Mouse (Mus musculus): ENCODE results near the gene Vsig10.
A peak's percentile ranks its signal among the peaks of the same experiment; 100 is the strongest.

Gene Vsig10

DNA sequence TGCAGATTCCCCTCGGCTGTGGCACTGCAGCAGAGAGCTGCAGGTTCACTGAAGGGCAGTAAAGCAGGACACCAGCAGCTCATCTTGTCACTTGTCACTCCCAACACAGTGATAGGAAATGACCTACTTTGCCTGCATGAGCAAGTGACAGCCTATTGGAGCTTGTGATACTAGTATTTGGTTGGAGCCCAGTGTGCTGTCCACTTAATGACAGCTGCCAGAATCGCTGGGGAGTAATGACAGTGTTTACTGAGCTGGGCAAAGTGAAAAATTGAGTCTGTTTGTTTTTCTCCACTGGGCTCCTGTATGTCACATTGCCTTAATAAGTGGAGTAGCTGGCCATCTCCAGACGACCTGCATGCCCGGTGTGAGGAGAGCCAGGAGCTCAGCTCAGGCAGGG is 61.3 kb downstream of the Vsig10 start:
- DNase-seq (ENCODE audit: extremely low spot score, low spot score), result no peak

DNA sequence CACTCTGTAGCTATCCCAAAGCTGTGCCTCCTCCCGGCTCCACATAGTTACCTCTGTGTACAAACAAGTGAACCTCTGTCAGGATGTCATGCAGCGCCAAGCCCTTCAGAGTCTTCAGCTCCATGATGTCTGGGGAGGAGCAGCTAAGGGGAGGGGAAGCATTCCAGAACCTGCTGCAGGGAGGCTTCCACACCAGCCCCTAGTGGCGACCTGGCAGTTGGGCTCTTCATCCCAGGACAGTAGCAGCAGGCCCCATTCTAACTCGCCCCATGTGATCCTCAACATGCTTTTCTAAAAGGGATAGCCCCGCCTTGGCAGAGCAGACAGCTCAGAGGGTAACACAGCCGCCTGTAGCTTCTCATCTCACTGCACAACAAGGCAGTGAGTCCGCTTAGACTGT is 62.9 kb downstream of the Vsig10 start:
- DNase-seq (ENCODE audit: extremely low spot score, low spot score), result no peak

DNA sequence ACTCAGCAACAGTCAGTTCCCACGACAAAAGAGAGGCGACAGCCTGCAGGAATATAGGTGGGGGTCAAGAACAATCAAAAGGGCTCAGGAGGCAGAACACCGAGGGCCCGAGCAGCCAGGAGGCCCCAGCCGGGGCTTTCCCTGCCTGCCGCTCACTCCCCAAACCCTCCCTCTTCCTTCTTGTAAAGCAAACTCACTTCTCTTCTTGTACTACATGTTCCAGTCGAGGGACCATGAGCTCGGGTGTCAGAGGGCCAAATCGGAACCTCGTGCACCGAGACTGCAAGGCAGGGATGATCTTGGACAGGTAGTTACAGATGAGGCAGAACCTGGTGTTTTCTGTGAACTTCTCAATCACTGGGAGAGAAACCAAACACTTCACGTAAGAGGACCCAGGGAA is 64.3 kb downstream of the Vsig10 start:
- DNase-seq (ENCODE audit: extremely low spot score, low spot score), result no peak

DNA sequence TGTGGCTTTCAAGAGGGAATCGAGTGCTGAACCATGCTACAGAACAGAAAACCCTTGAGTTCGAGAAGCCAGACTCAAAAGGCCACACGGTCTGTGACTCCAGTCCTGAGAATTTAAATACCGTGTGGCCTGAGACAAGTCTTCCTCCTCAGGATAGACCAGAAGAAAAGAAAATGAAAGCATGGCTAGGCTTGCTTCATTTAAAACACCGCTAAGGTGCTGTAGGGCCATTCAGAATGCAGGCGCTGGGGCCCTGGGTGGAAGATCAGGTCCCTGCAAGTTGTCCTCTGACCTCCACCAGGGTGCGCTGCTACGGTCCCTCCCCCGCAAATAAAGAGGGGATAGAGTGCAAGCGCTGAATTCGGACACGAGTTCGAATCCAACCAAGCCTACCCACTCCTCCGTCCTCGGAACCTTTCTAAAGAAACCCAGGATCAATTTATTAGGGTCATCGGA is 69.4 kb downstream of the Vsig10 start:
- peak; percentile 72 for DNase-seq (ENCODE audit: extremely low spot score, low spot score)

DNA sequence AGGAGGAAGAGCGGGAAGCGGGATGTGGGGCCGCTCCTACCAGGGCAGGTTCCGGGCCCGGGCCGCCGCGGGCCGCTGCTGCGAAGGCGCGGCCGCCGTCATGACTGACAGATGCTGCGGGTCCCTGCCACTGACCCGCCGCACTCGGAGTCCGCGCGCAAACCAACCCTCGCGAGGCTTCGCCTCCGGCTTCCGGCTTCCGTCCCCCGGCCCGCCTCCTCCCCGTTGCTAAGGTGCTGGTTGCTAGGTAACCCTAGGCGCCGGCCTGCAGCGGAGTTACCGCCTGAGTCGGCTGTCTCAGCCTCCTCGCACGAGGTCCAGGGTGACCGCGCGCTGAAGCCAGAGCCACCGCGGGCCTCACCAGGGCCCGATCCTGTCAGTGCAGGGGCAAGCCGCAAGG is 70.0 kb downstream of the Vsig10 start, which contains the start of gene Rfc5:
TSS of gene Rfc5 (minus strand) at position 171 of the 400 bp plus-strand sequence.
- DNase-seq (ENCODE audit: extremely low spot score, low spot score), result peak; percentile 98

DNA sequence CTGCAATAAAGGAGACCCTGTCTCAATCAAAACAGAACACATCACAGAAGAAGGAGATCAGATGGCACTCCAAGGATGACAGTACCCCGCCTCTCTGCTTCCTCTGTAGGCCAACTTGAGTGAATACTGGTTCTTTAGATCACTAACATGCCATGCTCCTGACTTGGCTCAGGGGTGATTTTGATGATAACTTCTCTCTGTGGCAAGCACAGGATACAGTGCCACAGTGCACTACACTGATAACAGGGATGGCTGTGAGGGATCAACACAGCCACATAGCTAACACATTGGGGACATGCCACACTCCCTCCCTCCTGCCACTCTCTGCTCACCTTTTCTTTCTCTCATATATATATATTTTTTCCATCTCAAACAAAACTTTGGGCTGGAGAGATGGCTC is 72.0 kb downstream of the Vsig10 start:
- no peak for DNase-seq (ENCODE audit: extremely low spot score, low spot score)

DNA sequence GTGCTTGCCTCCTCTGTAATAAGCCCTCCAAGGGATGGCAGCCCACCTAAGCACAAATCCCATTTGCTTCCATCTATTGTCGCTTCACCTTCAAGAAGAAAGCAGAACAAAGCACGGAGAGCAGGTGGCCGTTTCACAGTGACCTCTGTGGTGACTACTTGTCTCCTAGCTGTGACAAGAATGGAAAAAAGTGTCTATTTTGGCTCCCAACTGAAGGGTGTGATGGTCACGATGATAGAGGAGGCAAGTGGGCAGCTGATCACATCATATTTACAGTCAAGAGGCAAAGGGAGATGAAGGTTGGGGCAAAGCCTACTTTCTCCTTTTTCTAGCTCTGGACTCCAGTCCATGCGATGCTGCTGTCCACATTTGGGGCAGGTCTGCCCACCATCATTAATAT is 77.0 kb downstream of the Vsig10 start:
- no peak for DNase-seq (ENCODE audit: extremely low spot score, low spot score)

DNA sequence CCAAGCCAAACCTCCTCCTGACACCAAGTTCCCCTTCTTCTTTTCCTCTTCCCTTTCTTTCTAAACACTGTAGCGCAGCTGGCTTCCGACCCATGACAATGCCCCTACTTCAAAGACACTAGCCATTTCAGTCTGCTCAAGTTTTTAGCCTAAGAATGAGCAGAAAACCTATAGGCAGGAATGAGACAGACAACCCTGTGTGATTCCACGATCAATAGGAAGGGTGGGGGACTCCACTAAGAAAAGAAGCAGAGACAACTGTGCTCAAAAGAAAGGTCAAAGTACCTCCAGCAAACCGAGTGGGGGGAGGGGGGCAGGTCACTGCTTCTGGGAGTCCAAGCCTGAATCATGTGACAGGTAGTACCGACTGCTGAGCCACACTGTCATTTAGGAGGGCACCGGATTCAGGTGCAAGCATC is 77.7 kb downstream of the Vsig10 start:
- no peak for DNase-seq (ENCODE audit: extremely low spot score, low spot score)

DNA sequence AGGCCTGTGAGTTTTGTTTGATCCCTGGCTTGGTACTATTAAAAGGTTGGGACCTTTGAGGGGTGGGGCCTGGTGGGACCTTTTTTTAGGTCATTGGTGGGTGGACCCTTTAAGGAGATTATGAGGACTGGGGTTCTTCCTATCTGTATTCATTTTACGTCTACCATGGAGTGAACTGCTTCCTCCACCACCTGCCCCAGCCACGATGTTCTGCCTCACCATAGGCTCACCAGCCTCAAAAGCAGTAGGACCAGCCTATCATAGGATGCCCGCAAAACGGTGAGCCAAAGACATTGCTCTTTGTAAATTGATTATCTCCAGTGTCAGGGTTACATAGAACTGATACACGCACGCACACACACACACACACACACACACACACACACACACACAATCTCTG is 78.5 kb downstream of the Vsig10 start:
- DNase-seq (ENCODE audit: extremely low spot score, low spot score), result no peak

DNA sequence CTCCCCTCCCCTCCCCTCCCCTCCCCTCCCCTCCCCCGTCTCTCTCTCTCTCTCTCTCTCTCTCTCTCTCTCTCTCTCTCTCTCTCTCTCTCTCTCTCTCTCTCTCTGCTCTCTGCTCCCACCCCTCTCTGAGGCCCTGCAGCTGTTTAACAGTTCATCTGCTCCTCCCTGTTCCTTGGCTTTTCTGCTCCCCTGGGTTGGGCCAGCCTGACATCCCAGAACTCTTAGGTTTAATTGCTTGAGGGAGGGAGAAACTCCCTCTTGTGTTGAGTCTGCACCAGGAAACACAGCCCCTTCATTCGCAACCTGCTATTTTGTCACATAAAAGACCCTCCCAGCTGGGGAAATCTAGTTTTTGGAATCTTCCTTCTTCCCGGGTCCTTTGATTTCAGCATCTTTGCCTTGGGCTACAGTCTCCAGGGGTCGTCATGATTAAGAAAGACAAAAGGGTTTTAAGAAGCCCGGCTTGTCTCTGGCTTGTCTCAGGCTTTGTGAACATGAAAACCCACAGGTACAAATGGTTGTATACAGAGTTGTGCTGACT is 79.2 kb downstream of the Vsig10 start:
- DNase-seq (ENCODE audit: extremely low spot score, low spot score), result no peak

DNA sequence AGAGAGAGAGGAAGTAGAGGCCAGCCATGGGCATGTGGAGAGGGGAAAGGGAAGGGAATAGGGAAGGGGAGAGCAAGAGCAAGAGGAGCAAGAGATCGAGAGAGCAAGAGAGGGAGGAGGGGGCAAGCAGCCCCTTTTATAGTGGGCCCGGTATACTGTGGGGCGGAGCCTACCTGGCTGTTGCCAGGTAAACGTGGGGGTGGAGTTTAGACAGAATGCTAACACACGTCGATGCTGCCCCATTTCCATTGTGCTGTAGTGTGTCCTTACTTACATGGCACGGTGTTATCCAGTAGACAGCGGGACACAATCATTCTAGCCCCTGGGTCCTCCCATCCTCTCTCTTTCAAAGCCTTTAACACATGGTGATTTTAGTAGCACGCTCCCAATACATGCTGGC is 80.4 kb downstream of the Vsig10 start:
- DNase-seq (ENCODE audit: extremely low spot score, low spot score), result no peak

DNA sequence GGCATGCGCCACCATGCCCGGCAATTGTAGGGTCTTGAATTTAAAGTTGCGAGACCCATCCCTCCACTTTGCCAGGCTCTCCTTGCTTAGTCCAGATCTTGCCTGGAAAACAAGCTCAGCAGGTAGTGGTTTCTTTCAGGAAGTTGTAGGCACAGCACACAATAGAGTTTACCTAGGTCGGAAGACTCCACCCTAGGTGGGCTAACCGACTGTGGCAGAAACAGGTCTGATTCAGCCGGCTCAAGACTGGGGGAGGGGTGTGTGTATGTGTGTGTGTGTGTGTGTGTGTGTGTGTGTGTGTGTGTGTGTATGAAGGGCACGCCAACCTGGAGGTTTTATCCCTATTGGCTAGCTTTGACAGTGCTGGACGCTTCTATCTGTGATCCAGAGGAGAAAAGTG is 84.7 kb downstream of the Vsig10 start:
- DNase-seq (ENCODE audit: extremely low spot score, low spot score), result no peak
